Mouse (Mus musculus): ENCODE measurements around the gene Farp1. TPM values are rescaled to one million over a fixed set of nuclear protein-coding genes. Genes with fewer than 3 reads are reported as not detected.

The Farp1 gene
- total RNA-seq, 2 experiments from 2014 or later, result 41.6 to 58.5 TPM

Other genes starting within 250 kb of the Farp1 start
- gene Ipo5, start 124.0 kb upstream of the Farp1 start, total RNA-seq (2021), result 100 to 1,000 TPM in 1 of 2 experiments, 10 to 100 TPM in 1; 94.6 to 100 TPM